Mouse (Mus musculus): ENCODE measurements around the gene Ssh2. TPM values are rescaled to one million over a fixed set of nuclear protein-coding genes. Genes with fewer than 3 reads are reported as not detected.

The Ssh2 gene
- polyA plus RNA-seq, 1 experiment: 6.1 TPM

DNA sequence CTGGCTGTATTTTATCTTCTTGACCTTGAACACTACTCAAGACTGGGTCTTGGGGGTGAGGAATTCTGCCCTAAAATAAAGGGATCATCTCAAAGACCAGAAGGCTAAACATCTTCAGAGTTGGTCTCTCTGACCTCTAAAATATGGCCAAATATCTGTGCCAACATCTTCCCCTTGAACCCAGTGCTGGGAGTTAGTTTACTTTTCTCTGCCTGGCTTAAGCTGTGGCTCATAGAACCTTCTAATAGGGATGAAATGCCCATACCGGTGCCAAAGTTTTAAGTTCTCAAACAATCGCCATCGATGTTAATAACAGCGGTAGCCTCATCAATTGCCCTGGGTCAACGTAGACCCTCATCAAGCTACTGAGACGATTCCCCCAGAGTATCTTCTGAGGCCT, 245.8 kb downstream of the Ssh2 start:
- 5% methylated on average over 6 of the region's 6 CpGs for WGBS
- Histone ChIP-seq H3K27ac (ENCODE audit: insufficient read depth, low read depth, low read length) (no peak overlapping the region), H3K27me3 (replicated peaks; ENCODE audit: control insufficient read depth, insufficient read depth, low read length) (no peaks in the 10 kb centered on the region), H3K4me3 (ENCODE audit: insufficient read depth, low read depth, low read length) (peak overlapping the region; percentile 69), H3K4me1 (ENCODE audit: control insufficient read depth, insufficient read depth, low read length) (peaks cover 5% of the 10 kb centered on the region; the same call in 1 of the 2 replicates), H3K36me3 (ENCODE audit: control insufficient read depth, insufficient read depth, low read length) (no peaks in the 10 kb centered on the region)
- no peak for TF ChIP-seq CTCF (conservative IDR thresholded peaks at IDR 0.05; ENCODE audit: insufficient read depth, insufficient read length, low read depth, low read length)
- TF ChIP-seq POLR2A (IDR thresholded peaks at IDR 0.05; ENCODE audit: low read depth, low read length): no peak
- no peak for DNase-seq

DNA sequence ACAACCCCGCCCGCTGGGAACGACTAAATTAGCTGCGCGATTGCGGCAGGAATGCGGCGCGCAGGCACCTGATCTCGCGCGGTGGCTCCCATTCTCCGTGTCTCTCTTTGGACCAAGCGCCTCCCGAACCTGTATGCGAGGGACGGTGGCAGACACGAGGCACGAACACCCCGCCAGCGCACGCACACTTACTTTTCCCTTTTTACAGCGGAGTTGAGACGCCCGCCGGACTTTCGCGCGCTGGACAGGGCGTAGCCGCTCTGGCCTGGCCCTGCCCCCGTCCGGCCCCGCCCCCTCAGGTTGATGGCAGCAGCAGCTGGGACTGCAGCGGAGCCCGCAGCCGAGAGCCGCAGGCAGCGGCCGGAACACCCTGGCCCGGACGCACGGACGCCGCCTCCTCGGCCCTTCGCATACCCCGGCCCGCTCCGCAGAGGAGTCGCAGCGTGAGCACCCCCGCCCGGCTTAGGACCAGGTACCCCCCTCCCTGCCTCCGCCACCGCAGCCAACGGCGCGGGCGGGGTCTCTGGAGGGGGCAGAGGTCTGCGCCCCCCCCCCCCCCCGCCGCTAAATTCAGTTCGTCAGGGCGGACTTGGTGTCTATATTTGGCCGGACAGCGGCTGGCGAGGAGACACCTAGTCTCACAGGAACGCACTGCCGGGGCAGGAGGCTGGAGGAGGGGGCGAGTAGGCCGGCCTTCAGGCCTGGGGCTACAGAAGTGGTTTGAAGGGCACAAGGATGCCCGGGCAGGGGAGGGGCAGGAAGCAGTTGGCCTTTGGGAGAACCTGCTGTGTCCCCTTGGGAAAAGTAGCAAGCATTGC, 246.4 kb downstream of the Ssh2 start, which contains the start of gene Coro6:
TSS of gene Coro6 (plus strand) at position 129 of the 818 bp plus-strand sequence.
- H3K27me3 ChIP-seq (replicated peaks; ENCODE audit: control insufficient read depth, insufficient read depth, low read length): no peaks in the 10 kb centered on the region
- peaks cover 5% of the 10 kb centered on the region; the same call in 1 of the 2 replicates for H3K4me1 ChIP-seq (ENCODE audit: control insufficient read depth, insufficient read depth, low read length)
- TF ChIP-seq POLR2A (IDR thresholded peaks at IDR 0.05; ENCODE audit: low read depth, low read length): no peak
- no peak for TF ChIP-seq CTCF (conservative IDR thresholded peaks at IDR 0.05; ENCODE audit: insufficient read depth, insufficient read length, low read depth, low read length)
- H3K27ac ChIP-seq (ENCODE audit: insufficient read depth, low read depth, low read length): no peak within 1 kb of the TSS
- H3K4me3 ChIP-seq (ENCODE audit: insufficient read depth, low read depth, low read length): peak within 1 kb of the TSS; percentile 69
- 2% methylated on average over 72 of the region's 73 CpGs for WGBS
- DNase-seq: peak; percentile 88
- no peaks in the 10 kb centered on the region for H3K36me3 ChIP-seq (ENCODE audit: control insufficient read depth, insufficient read depth, low read length)

DNA sequence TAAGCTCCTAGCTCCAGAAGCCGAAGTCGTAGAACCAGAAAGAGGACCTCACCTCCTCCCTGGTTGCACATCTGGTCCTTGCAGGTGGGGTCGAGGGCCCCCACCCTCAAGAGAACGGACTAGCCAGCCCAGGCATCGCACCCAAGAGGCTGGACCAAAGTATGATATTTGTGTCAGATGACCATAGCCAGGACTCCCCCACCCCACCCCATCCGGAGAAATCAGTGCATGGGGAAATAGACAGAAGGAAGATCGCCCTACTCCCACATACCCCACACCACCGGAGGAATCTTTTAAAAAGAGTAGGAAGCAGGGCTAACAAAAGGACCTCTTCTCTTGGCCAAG, 247.0 kb downstream of the Ssh2 start:
- no peak for TF ChIP-seq POLR2A (IDR thresholded peaks at IDR 0.05; ENCODE audit: low read depth, low read length)
- TF ChIP-seq CTCF (conservative IDR thresholded peaks at IDR 0.05; ENCODE audit: insufficient read depth, insufficient read length, low read depth, low read length): no peak
- Histone ChIP-seq H3K4me3 (ENCODE audit: insufficient read depth, low read depth, low read length) (peak overlapping the region; percentile 69; the same call in 1 of the 2 replicates), H3K4me1 (ENCODE audit: control insufficient read depth, insufficient read depth, low read length) (peaks cover 5% of the 10 kb centered on the region; the same call in 1 of the 2 replicates), H3K27ac (ENCODE audit: insufficient read depth, low read depth, low read length) (no peak overlapping the region), H3K36me3 (ENCODE audit: control insufficient read depth, insufficient read depth, low read length) (no peaks in the 10 kb centered on the region), H3K27me3 (replicated peaks; ENCODE audit: control insufficient read depth, insufficient read depth, low read length) (no peaks in the 10 kb centered on the region)
- no peak for DNase-seq
- 45% methylated on average over 8 of the region's 8 CpGs for WGBS

DNA sequence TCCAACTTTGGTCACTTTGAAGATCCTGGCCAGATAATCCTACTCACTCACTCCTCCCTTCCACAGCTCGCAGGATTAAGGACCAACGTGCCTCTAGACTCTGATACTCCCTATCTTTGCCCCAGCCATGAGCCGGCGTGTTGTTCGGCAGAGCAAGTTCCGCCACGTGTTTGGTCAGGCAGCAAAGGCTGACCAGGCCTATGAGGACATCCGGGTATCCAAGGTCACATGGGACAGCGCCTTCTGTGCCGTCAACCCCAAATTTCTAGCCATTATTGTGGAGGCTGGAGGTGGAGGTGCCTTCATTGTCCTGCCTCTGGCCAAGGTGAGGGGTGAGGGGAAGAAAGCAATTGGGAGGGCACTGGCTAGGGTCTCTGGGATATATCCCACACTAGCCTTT, 247.7 kb downstream of the Ssh2 start:
- H3K27ac ChIP-seq (ENCODE audit: insufficient read depth, low read depth, low read length): no peak overlapping the region
- H3K4me1 ChIP-seq (ENCODE audit: control insufficient read depth, insufficient read depth, low read length): peaks cover 5% of the 10 kb centered on the region; the same call in 1 of the 2 replicates
- DNase-seq: no peak
- 78% methylated on average over 10 of the region's 10 CpGs for WGBS
- H3K27me3 ChIP-seq (replicated peaks; ENCODE audit: control insufficient read depth, insufficient read depth, low read length): no peaks in the 10 kb centered on the region
- H3K4me3 ChIP-seq (ENCODE audit: insufficient read depth, low read depth, low read length): no peak overlapping the region
- no peak for TF ChIP-seq CTCF (conservative IDR thresholded peaks at IDR 0.05; ENCODE audit: insufficient read depth, insufficient read length, low read depth, low read length)
- no peak for TF ChIP-seq POLR2A (IDR thresholded peaks at IDR 0.05; ENCODE audit: low read depth, low read length)
- H3K36me3 ChIP-seq (ENCODE audit: control insufficient read depth, insufficient read depth, low read length): no peaks in the 10 kb centered on the region

DNA sequence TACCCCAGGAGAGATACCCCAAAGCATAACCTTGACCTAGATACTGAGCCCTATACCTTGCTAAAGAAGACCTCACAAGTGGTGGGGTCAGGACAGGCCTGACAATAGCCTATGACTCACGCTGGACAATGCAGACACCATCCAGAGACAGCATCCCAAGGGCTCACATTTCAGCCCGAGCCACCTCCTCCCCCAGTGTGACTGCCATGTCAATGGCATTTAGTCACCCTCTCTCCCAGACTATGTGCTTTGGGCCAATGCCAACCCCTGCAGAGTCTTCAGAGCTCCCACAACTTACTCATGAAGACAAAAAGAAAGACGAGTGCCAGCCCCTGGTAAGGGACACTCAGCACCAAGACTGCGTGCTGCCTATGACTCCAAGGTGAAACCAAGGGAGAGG, 248.6 kb downstream of the Ssh2 start:
- no peak for DNase-seq
- WGBS: 70% methylated on average over 4 of the region's 4 CpGs

DNA sequence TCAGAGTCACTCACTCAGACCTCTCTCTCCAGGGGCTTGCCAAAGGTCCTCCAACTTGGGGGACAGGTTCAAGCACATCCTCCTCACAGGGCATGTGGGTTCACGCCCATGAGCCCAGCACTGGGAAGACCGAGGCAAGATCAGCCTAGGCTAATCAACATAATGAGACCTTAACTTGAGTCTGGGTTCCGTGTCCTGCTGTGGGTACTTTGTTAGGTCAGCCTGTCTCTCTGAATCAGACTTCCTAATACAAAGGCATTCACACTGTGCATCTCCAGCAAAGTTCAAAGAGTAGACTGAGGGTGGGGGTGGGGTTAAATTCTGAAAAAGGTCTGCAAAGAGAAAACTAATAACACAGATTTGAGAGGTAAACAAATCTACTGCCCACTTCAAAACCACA, 249.0 kb downstream of the Ssh2 start:
- no peaks in the 10 kb centered on the region for H3K36me3 ChIP-seq (ENCODE audit: control insufficient read depth, insufficient read depth, low read length)
- no peaks in the 10 kb centered on the region for H3K27me3 ChIP-seq (replicated peaks; ENCODE audit: control insufficient read depth, insufficient read depth, low read length)
- no peak for DNase-seq
- no peak overlapping the region for H3K27ac ChIP-seq (ENCODE audit: insufficient read depth, low read depth, low read length)
- TF ChIP-seq POLR2A (IDR thresholded peaks at IDR 0.05; ENCODE audit: low read depth, low read length) (no peak), CTCF (conservative IDR thresholded peaks at IDR 0.05; ENCODE audit: insufficient read depth, insufficient read length, low read depth, low read length) (no peak)
- H3K4me3 ChIP-seq (ENCODE audit: insufficient read depth, low read depth, low read length): no peak overlapping the region
- 85% methylated on average over 3 of the region's 3 CpGs for WGBS
- peaks cover 5% of the 10 kb centered on the region; the same call in 1 of the 2 replicates for H3K4me1 ChIP-seq (ENCODE audit: control insufficient read depth, insufficient read depth, low read length)

More for the DNA sequence above, 248.6 kb downstream of the Ssh2 start:
- no peak overlapping the region for H3K27ac ChIP-seq (ENCODE audit: insufficient read depth, low read depth, low read length)
- no peaks in the 10 kb centered on the region for H3K27me3 ChIP-seq (replicated peaks; ENCODE audit: control insufficient read depth, insufficient read depth, low read length)
- TF ChIP-seq CTCF (conservative IDR thresholded peaks at IDR 0.05; ENCODE audit: insufficient read depth, insufficient read length, low read depth, low read length): no peak
- TF ChIP-seq POLR2A (IDR thresholded peaks at IDR 0.05; ENCODE audit: low read depth, low read length): no peak
- H3K4me3 ChIP-seq (ENCODE audit: insufficient read depth, low read depth, low read length): no peak overlapping the region
- peaks cover 5% of the 10 kb centered on the region; the same call in 1 of the 2 replicates for H3K4me1 ChIP-seq (ENCODE audit: control insufficient read depth, insufficient read depth, low read length)
- H3K36me3 ChIP-seq (ENCODE audit: control insufficient read depth, insufficient read depth, low read length): no peaks in the 10 kb centered on the region

DNA sequence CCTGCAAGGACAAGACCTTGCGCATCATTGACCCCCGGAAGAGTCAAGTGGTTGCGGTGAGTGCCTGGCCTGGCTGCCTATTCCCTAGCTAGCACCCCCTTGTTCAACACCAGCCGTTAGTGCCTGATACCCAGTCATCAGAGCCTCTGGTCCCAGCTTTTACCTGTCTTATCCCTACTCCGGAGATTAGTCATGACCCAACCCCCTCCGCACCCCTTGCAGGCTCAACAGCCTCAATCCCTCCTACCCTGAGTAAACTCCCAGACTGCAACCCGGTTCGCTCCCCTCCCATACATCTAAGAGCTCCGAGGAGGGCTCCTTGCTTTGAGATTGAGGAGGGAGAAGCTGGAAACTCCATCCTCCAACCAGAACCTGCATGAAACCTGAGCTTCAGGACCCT, 250.5 kb downstream of the Ssh2 start:
- no peaks in the 10 kb centered on the region for H3K36me3 ChIP-seq (ENCODE audit: control insufficient read depth, insufficient read depth, low read length)
- TF ChIP-seq POLR2A (IDR thresholded peaks at IDR 0.05; ENCODE audit: low read depth, low read length) (no peak), CTCF (conservative IDR thresholded peaks at IDR 0.05; ENCODE audit: insufficient read depth, insufficient read length, low read depth, low read length) (no peak)
- WGBS: 57% methylated on average over 9 of the region's 9 CpGs
- no peak overlapping the region for H3K27ac ChIP-seq (ENCODE audit: insufficient read depth, low read depth, low read length)
- H3K4me3 ChIP-seq (ENCODE audit: insufficient read depth, low read depth, low read length): no peak overlapping the region
- peaks cover 5% of the 10 kb centered on the region; the same call in 1 of the 2 replicates for H3K4me1 ChIP-seq (ENCODE audit: control insufficient read depth, insufficient read depth, low read length)
- H3K27me3 ChIP-seq (replicated peaks; ENCODE audit: control insufficient read depth, insufficient read depth, low read length): no peaks in the 10 kb centered on the region
- DNase-seq: no peak

All from kidney, adult 2 months (tissue).